Mouse (Mus musculus): Measurements from ENCODE around the gene Slc26a9.

Gene Slc26a9

DNA sequence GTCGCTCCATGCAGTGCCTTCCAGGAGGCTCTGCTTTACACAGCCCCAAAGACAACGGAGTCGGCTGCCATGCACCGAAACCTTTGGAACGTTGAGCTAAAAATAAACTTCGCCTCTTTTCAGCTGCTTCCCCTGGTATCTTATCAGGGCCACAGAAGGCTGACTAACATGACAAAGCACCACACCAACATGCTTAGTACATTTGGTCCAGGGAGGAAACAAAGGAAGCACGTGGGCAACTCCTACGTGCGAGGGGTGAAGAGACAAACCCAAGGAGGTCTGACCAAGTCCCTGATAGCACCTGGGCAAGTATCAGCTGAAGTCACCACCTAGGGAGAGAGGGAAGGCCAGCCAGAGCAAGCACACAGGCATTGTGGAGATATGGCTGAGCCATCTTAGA, 7.3 kb upstream of the Slc26a9 start:
- DNase-seq (ENCODE audit: low spot score) = no peak

DNA sequence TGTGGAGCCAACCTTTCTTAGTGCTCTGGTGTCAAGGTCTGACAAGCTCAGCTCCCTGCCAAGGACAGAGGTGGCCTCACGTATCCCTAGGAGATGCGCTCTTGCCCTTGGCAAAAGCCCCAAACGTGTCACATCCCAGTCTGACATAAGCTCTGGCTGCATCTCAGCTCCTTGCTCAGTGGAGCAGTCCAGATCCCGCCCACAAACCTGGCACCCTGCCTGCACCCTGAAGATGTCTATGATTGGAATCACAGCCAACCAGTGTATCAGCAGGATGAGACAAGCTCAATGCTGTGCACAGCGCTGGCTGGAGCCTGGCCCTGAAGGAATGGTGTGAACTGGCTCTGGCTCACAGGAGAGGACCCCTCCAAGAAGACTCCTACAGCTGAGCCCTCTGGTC, 6.6 kb upstream of the Slc26a9 start:
- peak; percentile 61 for DNase-seq (ENCODE audit: low spot score)

DNA sequence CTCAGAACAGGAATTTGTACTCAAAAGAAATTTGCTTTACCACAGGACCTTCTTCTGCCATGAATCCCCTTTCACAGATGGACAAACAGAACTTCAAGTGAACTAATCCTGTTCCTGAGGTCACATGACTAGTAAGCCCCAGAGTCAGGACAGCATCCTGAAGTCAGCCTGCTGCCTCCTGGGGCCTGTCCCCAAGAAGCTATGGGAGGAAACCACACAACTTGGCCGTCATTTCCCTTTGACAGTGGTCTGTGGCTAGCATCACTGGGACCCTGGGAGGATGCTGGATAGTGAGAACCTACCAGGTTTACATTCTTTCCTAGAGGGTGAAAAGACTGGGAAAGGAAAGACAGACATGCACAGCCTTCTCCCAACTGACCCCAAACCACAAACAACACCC, 5.1 kb upstream of the Slc26a9 start:
- no peak for DNase-seq (ENCODE audit: low spot score)

DNA sequence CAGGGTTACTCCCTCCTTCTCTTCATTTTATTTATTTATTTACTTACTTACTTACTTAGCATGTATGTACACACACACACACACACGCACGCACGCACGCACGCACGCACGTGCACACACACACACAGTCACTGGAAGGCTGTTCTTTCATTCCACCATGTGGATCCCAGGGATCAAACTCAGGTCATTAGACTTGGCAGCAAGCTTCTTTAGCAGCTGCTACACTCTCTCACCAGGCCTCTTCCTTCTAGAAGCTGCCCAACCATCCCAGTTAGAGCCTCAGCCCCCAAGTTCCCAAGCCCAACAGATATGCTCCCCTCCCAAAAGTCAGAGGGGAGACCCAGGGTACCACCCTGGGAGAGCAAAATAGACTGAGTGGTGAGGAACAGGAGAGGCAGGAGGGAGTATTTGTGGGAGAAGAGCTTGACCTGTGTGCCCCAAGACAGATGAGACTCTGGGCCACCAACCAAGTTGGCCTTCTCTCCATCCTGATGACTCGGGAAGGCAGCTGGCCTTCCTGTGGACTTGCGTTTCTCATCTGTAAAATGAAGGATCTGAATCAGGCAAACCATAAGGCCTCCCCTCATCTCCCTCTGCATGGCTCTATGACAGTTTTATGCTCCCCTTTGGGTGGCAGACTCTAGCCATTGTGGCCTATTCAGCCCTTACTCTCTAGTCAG, 4.2 kb upstream of the Slc26a9 start:
- DNase-seq (ENCODE audit: low spot score) = no peak

DNA sequence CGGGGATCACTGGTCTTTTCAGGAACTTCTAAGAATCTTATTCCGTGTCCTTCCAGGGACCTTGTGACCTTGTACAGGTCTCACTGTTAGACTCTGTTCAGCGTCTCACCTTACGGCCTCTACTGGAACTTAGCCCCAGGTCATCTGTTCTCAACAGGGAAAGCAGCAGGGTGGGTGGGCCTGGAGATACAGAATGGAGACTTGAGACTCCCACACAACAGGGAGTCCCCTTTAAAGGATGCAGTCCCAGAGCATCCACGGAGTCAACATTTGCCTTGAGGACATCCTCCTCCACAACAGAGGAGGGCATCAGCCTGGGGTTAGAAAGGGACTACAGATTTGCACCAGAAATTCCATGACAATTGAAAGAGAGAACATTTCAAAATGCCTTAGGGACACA, 1.6 kb downstream of the Slc26a9 start:
- no peak for DNase-seq (ENCODE audit: low spot score)

DNA sequence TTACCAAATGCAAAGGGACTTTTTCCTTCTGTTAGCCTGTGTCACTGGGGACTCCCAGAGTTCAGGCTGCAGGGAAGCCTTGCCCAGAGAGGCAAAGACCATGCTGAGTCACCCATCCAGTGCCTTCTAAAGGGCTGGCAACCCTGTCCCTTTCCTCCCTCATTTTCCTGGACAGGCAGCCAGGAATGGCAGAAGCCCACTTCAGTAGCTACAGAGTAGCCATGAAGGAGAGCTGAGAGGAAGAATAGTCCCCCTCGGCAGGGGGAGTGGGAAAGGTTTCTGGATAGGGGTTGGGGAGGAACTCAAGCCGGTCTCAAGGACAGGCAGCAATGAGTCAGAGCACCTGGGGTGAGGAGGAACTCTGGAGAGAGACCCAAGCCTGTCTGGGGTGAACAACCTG, 3.9 kb downstream of the Slc26a9 start:
- DNase-seq (ENCODE audit: low spot score) = no peak

DNA sequence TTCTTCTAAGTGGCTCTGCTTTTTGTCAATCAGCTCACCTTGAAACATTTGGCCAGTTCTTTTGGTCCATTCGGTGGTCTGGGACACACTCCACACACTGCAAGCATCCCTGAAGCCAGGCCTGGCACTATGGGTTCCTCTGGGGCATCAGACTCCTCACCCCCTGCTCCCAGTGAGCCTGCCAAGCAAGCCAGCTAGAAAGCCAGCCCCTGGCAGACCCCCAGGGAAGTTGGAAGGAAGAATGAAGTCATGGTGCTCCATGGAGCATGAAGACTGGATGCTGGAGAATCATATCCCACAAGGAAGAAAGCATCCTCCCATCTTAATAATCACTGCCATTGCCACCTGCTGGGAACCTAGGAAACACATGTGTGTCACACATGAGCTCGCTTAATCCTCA, 4.8 kb downstream of the Slc26a9 start:
- DNase-seq (ENCODE audit: low spot score) = no peak

DNA sequence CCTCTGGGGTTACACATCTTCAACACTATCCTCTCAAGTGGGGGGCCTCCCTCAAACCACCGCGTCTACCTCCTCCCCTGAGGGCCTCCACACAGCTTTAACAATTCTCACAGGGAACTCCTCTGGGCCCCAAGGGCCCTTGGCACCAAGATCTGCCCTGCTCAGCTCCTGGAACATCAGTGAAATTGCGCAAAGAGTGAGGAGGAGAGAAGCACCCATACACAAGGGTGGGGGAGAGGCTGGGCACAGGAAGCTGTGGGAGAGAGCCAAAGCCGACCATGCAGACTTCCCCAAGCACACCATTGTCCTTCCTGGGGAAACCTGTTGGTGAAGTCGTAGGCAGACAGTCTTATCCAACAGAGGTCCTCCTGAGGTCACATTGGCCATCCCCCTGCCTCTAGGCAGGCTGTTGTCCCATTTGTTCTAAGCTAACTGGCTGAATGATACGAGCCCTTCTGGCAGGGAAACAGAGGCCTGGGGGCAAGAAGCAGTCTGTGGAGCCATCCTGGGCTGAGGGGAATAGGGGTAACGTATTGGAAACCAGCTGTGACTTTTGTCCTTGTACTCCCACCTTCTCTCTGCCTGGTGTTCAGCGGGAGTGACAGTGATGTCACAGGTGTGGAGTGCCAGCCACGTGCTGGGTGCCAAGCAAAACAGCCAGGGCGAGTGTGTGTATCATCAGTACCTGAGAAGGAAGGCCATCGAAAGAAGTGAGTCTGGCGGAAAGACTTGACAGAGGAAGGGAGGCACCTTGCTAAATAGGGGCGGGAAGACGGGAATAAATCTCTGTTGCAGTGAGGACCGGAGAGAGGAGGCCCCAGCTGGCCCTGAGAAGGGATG, 6.1 kb downstream of the Slc26a9 start:
- no peak for DNase-seq (ENCODE audit: low spot score)

DNA sequence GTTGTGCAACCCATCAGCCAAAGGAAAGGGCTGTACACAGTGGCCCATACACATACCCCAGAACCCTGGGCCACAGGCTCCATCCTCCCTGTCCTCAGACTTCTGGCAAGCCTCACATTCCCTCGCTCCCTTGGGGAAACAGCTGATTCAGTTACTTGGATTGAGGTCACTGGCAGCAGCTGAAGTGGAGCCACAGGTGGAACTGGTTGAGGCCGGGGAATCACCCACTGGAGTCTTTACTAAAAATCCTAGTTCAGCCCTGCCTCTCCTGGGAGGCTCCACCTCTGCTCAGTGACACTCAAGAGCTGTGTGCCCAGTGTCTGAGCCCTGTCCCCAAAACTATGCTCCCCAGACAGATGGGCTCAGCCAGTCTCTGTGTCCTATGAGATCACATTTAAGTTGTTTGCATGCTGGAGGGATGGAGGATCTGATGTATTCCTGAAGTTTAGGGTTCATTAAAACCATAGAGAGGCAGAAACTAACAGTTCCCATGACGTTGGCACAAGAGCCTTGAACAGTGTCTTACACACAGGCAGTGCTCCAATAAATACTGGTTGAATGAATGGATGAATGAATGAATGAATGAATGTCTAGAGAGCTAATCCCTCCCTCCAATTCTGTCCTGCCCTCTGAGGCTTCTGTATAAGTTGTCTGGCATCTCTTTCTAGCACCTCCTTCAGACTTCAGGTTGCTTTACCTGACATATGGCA, 7.5 kb downstream of the Slc26a9 start:
- no peak for DNase-seq (ENCODE audit: low spot score)

DNA sequence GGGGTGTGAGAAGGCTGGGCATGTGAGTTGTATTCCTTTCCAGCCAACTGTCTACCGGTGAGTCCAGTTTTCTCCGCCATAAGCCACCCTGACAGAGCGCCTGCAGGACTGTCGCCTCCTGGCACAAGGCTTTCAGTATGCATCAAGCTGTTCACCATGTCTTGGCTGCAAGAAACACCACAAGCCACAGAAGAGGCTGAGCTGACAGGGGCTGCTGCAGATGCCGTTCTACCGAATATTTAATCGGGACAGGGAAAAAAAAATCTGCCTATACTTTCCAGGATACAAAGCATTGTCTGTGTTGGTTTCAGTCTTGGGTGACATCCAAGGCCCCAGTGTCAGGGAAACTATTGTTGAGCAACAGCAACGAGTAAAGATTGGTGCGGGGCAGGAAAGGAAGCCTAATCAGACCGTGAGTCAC, 8.1 kb downstream of the Slc26a9 start:
- DNase-seq (ENCODE audit: low spot score) = no peak

DNA sequence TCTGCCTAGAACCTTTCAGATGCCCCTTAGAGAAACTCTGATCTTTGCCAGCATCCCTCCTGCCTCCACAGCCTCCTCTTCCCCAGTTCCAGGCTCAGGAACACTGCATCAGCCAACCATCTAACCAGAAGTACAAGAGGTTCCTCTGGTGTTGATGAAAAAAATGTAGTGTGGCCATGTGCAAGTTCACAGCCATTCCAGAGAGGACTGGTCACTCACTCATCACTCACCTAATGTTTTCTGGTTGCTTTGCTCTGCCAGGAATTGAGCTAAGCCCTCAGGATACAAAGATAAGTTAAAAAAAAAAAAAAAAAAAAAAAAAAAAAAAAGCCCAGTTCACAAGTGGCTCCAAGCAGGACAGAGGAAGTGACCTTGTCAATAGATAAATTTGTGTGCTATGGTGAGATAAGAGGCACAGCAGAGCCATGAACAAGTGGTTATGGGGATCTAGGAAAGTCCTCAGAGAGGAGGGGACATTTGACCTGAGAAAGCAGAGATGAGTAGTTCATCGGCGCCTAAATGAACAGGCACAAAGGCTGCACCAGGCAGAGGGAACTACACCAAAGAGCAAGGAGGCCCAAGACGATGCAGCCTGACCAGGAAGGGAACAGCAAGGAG, 10.5 kb downstream of the Slc26a9 start:
- no peak for DNase-seq (ENCODE audit: low spot score)

DNA sequence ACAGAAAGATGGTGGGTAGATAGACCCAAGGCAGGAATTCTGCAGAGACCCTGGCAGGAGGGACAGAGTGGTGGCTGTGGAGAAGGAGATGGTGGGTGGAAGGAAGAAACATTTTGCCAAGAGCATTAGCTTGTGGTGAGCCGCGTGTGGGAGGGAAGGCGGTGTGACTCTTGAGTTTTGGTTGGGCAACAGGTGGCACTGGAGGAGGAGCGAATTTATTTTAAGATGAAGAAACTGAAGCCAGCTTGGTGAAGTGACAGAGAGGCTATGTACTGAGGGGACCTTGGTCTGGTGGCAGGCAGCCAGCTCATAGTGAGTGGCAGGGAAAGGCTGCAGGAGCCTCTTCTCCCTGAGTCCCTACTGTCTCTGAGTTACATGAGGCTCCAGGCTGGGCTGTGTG, 11.1 kb downstream of the Slc26a9 start:
- no peak for DNase-seq (ENCODE audit: low spot score)

DNA sequence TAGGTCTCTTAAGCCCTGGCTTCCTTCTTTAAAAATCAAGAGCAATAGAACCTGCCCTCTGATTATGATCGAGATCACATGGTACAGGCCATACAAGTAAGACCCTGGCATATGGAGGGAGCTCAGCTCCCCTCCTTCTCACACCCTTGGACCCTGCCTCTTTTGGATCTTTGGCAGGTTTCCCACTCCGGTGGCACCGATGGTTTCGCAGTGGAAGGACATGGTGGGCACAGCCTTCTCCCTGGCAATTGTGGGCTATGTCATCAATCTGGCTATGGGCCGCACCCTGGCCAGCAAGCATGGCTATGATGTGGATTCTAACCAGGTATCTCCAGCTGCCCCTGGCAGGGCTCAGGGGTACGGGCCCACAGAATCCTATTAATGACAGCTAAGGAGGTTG, 13.4 kb downstream of the Slc26a9 start:
- no peak for DNase-seq (ENCODE audit: low spot score)

DNA sequence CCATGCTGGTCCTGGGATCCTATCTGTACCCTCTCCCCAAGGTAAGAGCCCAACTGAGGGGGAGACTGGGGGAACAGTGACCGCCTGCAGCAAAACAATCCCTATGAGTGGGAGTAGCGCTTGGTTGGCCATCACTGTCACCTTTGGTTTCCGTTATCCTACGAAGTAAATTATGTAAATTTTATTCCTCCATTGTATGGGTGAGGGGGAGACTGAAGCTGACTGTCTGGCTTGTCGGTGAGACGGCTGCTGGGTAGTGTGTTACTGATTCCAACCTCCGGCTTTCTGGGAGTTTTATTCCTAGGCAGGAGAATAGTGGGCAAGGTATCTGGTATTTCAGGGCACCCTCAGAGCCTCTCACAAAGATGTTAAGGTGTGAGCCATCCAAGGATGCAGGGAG, 15.0 kb downstream of the Slc26a9 start:
- DNase-seq (ENCODE audit: low spot score) = peak; percentile 0

DNA sequence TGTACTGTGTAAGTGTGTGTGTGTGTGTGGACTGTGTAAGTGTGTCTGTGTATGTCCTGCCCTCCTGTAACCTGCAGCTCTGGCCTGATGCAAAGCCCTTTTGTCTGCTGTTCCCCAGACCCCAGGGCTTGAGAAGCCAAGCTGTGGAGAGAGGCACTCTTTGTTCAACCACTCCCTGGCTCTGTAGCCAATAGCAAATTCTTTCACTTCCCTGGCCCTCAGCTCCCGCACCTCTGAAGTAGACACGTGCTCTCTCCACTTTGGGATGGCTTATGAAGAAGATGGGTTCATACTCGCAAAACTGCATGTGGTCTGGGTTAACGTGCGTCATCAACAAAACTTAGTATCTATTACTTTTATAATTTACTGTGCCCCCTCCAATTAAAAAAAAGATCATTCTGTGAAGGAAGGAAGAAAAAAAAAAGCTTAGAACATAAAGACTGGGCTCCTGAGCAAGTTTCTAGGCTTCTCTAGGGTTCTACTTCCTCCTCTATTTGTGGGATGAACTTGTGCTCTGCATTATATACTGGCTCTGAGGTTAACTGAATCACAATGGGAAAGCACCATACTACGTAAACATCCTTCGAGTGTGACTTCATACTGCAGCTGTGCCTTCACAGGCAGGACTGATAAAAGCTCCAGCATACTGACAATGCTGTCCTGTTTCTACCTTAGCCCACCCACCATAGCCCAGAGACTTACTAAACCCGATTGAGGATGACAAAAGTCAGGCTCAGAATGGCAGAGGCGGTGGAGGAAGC, 16.0 kb downstream of the Slc26a9 start:
- no peak for DNase-seq (ENCODE audit: low spot score)

DNA sequence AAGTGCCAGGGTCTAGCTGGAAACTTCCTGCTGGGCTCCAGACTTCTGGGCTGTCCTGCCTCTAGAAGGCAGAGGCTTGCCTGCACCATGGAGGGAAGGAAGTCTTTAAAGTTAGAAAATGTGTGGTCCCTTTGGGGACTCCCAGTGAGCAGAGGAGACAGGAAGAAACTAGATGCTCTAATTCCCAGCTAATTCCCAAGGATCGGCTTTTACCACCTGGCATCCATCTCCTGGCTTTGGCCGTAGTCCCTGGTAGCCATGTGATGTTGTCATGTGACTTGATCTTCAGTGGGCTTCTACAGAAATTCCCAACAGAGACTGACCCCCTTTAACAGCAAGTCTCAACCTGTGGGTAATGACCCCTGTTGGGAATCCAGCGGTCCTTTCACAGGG, 16.6 kb downstream of the Slc26a9 start:
- peak; percentile 3 for DNase-seq (ENCODE audit: low spot score)

DNA sequence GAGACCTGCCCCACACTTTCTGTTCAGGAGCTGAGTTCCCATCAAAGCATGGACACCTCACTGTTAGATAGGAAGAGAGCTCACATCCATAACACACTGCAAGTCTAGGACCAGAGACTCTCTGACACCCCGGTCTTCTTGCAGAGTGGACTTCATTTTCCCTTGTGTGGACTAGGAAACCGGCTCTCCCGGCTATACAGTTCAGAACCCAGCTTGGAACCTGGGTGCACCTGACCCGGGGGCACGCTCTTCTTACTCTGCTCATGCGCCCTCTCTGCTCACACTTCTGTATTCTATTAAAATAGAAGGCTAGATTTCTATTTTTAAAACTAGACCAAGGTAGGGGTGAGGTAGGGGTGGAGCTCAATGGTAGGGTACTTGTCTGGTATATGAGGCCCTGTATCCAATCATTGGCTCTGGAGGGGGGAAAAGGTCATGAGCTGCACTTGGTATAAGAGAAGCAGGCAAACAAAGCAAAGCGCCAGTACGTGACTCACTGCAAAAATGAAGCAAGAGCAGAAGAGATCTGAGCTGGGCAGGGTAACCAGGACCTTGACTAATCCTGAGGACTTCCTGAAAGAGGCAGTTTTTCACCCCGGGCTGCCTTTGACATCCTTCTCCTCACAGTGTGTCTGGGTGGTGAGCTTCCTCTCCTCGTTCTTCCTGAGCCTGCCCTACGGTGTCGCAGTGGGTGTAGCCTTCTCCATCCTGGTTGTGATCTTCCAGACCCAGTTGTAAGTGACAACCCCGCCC, 17.4 kb downstream of the Slc26a9 start:
- DNase-seq (ENCODE audit: low spot score) = peak; percentile 5

DNA sequence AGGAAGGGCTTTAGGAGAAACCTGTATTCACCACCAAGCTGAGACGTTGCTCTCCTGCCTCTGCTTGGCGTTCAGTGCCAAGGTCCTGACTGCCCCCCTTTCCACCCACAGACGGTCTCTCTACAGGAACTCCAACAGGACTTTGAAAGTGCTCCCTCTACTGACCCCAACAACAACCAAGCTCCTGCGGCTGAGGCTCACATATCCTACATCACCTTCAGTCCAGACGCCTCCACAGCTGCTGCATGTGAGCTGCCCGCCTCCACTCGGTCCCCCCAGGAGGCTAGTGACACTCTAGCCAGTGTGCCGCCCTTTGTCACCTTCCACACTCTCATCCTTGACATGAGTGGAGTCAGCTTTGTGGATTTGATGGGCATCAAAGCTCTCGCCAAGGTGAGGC, 19.9 kb downstream of the Slc26a9 start:
- DNase-seq (ENCODE audit: low spot score) = no peak

DNA sequence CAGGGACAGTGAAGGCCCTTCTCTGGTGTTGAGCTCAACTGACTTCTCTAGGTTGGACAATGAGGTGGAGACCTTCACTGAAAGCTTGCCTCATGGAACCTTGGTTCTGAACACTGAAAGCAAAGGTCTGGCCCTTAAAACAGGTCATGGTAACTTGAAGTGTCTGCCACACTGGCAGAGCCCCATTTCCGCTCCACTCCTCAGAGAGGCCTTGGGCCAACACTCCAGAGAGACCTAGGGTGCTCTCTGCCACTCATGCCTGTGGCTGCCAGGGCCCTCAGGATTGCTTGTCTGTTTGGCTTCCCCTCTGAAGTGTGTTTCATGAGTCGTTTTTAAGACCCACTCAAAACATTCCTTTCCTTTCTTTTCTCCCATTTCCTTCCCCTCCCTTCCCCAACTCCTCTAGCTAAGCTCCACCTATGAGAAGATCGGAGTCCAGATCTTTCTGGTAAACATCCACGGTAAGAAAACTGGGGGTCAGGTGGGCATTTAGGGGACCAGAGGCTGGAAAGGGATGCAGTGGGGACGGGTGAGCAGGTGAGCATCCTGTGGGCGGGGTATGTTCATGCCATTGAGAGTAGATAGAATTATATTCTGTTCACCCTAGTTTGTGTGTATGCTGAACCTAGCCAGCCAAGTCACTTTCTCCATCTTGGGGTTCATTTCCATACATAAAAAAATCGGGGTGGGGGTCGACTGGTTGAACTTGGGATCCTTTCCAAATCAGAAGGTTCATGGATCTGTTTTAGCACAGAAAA, 20.9 kb downstream of the Slc26a9 start:
- no peak for DNase-seq (ENCODE audit: low spot score)

DNA sequence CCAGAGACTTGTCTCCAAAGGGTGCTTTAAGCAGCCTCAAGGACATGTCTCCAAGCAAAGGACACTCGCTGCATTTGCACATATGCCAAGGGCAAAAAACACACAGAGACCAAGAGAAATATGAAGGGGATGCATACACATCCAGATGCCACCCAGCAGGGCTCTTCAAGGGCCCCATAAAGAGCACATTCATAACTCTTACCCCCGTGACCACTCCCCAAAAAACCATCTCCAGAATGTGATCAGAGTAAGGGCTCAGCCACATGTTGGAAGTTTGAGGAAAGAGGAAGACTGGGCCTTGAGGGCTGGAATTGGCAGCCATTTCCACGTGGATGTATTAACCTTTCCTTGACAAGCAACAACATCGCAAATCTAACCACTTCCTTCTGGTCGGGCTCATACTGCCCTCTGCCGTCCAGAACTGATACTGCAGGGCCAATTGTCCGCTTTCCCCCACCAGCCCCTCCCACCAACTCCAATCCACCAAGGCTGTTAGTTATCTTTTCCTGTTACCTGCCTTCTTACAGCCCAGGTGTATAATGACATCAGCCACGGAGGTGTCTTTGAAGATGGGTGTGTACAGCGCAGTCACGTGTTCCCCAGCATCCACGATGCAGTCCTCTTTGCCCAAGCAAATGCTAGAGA, 21.7 kb downstream of the Slc26a9 start:
- DNase-seq (ENCODE audit: low spot score) = peak; percentile 52
